ENCODE assay signal across 8 mouse cellular contexts in genomic region chr8:116943161-116943554, GRCm38 (mm10). TPM values are rescaled to one million over a fixed set of nuclear protein-coding genes. Genes with fewer than 3 reads are reported as not detected.
DNase-seq lines count a peak whose midpoint lies in the region; ATAC-seq and TF ChIP-seq lines count a peak whose summit lies in the region.

Atmin (plus strand) TSS chr8:116943393.

- peak; percentile 70; the same call in 1 of the 2 replicates for TF ChIP-seq CTCF in spleen, adult 2 months (IDR thresholded peaks at IDR 0.05; ENCODE audit: extremely low read depth, insufficient read depth, insufficient read length, insufficient replicate concordance)

- ATAC-seq in embryonic facial prominence, embryonic 13.5 days (ENCODE audit: insufficient number of reproducible peaks, insufficient read depth, low FRiP score, low TSS enrichment, low read depth) = peak; percentile 79
- ATAC-seq in limb, embryonic 13.5 days (ENCODE audit: low FRiP score, low read depth) = peak; percentile 85
- ATAC-seq in midbrain, embryonic 15.5 days (replicated peaks) = peak; percentile 91

- H3K27me3 ChIP-seq in embryonic facial prominence, embryonic 13.5 days = no peaks in the 10 kb centered on the region
- H3K27me3 ChIP-seq in limb, embryonic 13.5 days = no peaks in the 10 kb centered on the region
- no peaks in the 10 kb centered on the region for H3K27me3 ChIP-seq in midbrain, embryonic 15.5 days (replicated peaks)
- no peaks in the 10 kb centered on the region for H3K27me3 ChIP-seq in spleen, adult 2 months (ENCODE audit: control insufficient read depth, insufficient read depth, low read length)

- 0 out of 2 replicates have a peak, but pooled peaks have one; percentile 10 for TF ChIP-seq POLR2A in spleen, adult 2 months (IDR thresholded peaks at IDR 0.05; ENCODE audit: low read depth, low read length)

- peak within 1 kb of the TSS; percentile 88 for H3K9ac ChIP-seq in embryonic facial prominence, embryonic 13.5 days
- H3K9ac ChIP-seq in limb, embryonic 13.5 days = peak within 1 kb of the TSS; percentile 89
- H3K9ac ChIP-seq in midbrain, embryonic 15.5 days = peak within 1 kb of the TSS; percentile 80

- peaks cover 4% of the 10 kb centered on the region for H3K36me3 ChIP-seq in embryonic facial prominence, embryonic 13.5 days
- H3K36me3 ChIP-seq in limb, embryonic 13.5 days = peaks cover 19% of the 10 kb centered on the region
- no peaks in the 10 kb centered on the region for H3K36me3 ChIP-seq in midbrain, embryonic 15.5 days (replicated peaks)
- no peaks in the 10 kb centered on the region for H3K36me3 ChIP-seq in spleen, adult 2 months (ENCODE audit: control insufficient read depth, insufficient read depth, low read length)

- no peak within 1 kb of the TSS for H3K27ac ChIP-seq in embryonic facial prominence, embryonic 13.5 days
- peak within 1 kb of the TSS; percentile 55; the same call in 1 of the 2 replicates for H3K27ac ChIP-seq in limb, embryonic 13.5 days
- peak within 1 kb of the TSS; percentile 74 for H3K27ac ChIP-seq in midbrain, embryonic 15.5 days
- peak within 1 kb of the TSS; percentile 39; the same call in 1 of the 2 replicates for H3K27ac ChIP-seq in spleen, adult 2 months (ENCODE audit: insufficient read depth, low read length)

- H3K9me3 ChIP-seq in embryonic facial prominence, embryonic 13.5 days = no peaks in the 10 kb centered on the region
- H3K9me3 ChIP-seq in limb, embryonic 13.5 days = no peaks in the 10 kb centered on the region
- H3K9me3 ChIP-seq in midbrain, embryonic 15.5 days = no peaks in the 10 kb centered on the region

- peak; percentile 83 for DNase-seq in 416B (ENCODE audit: low read depth)
- DNase-seq in adrenal gland, postnatal 4 days (ENCODE audit: low spot score in 2 of 2) = peak; percentile 71 to 75
- DNase-seq in heart, adult 18-20 months = peak; percentile 87
- peak; percentile 88 for DNase-seq in kidney, adult 18-20 months
- peak; percentile 64 to 82 for DNase-seq in spleen, adult 2 months (ENCODE audit: low read depth in 1 of 2, low spot score in 2 of 2)

- H3K4me3 ChIP-seq in embryonic facial prominence, embryonic 13.5 days = peak within 1 kb of the TSS; percentile 97
- peak within 1 kb of the TSS; percentile 95 for H3K4me3 ChIP-seq in limb, embryonic 13.5 days
- H3K4me3 ChIP-seq in midbrain, embryonic 15.5 days = peak within 1 kb of the TSS; percentile 75
- peak within 1 kb of the TSS; percentile 99 for H3K4me3 ChIP-seq in spleen, adult 2 months (ENCODE audit: extremely low read depth, insufficient read depth, insufficient read length)

- WGBS in embryonic facial prominence, embryonic 13.5 days = under 1% methylated on average over 45 of the region's 46 CpGs
- WGBS in limb, embryonic 13.5 days = under 1% methylated on average over 38 of the region's 46 CpGs
- under 1% methylated on average over 38 of the region's 46 CpGs for WGBS in midbrain, embryonic 15.5 days
- 1% methylated on average over 46 of the region's 46 CpGs for WGBS in spleen, adult 2 months

- H3K4me2 ChIP-seq in embryonic facial prominence, embryonic 13.5 days = peak within 1 kb of the TSS; percentile 96
- peak within 1 kb of the TSS; percentile 97 for H3K4me2 ChIP-seq in limb, embryonic 13.5 days (replicated peaks)
- peak within 1 kb of the TSS; percentile 81 for H3K4me2 ChIP-seq in midbrain, embryonic 15.5 days

- peaks cover 22% of the 10 kb centered on the region for H3K4me1 ChIP-seq in embryonic facial prominence, embryonic 13.5 days
- peaks cover 20% of the 10 kb centered on the region for H3K4me1 ChIP-seq in limb, embryonic 13.5 days
- H3K4me1 ChIP-seq in midbrain, embryonic 15.5 days = peaks cover 25% of the 10 kb centered on the region
- peaks cover 20% of the 10 kb centered on the region for H3K4me1 ChIP-seq in spleen, adult 2 months (ENCODE audit: control insufficient read depth, insufficient read depth, insufficient read length)

RNA-seq across cellular contexts. Expression of gene Atmin, which starts in this region (rescaled TPM):
- 10 to 100 TPM; 20.9 to 23.2 TPM for total RNA-seq in adrenal gland, postnatal 4 days (2021)
- 9.0 and 10.0 TPM in 2 replicates for polyA plus RNA-seq in embryonic facial prominence, embryonic 13.5 days (2015; fragmentation: Nextera tagmentation; extraction: Ambion mirVana)
- total RNA-seq in heart, adult 18-20 months (2021) = 10 to 100 TPM; 15.5 to 16.2 TPM
- polyA plus RNA-seq in limb, embryonic 13.5 days (2015; fragmentation: Nextera tagmentation; extraction: Ambion mirVana) = 9.4 and 9.5 TPM in 2 replicates
- 22.2 and 22.3 TPM in 2 replicates for polyA plus RNA-seq in midbrain, embryonic 15.5 days (2015; fragmentation: Nextera tagmentation; extraction: Ambion mirVana)
- 10.2 and 13.0 TPM in 2 replicates for polyA plus RNA-seq in spleen, adult 2 months (2012; rRNA removed)
